Mouse (Mus musculus) lung, postnatal 10 days (tissue): Measurements from ENCODE around the gene Zfp503.

Source experiments
- DNase-seq: peaks from one replicate; pipeline ENCODE4 v3.0.0; 2021

Zfp503 gene

DNA sequence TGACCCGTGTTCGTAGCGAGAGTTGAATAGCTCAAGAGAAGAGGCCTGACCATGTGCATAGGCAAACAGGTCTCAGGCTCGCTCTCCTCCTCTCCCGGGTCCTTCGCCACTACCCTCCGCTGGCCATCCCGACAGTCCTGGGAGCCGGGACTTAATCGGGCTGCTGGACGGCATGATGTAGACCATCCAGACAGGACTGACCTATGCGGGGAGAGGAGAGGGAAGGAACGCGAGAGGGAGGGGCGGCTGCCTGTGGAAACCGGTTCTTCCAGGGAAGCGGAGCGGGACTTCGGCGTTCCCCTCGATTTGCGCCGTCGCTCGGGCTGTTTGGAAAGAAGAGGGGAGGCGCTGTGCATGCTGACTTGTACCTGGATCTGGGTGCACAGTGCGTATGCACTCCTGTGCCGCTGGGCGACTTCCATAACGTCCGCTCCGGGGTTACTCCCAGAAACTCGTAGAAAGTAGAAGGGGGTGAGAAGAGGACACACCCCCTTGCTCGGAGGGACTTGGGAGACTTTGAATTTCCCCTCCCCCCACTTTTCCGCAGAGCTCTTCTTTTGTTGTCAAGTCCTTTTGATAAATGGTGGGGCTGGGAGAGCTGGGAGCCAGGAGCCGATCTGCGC, at the start of gene Zfp503:
Gene Zfp503, minus strand, starts transcription at position 311 of the 623 bp plus-strand sequence.
- DNase-seq, result peak; percentile 85

DNA sequence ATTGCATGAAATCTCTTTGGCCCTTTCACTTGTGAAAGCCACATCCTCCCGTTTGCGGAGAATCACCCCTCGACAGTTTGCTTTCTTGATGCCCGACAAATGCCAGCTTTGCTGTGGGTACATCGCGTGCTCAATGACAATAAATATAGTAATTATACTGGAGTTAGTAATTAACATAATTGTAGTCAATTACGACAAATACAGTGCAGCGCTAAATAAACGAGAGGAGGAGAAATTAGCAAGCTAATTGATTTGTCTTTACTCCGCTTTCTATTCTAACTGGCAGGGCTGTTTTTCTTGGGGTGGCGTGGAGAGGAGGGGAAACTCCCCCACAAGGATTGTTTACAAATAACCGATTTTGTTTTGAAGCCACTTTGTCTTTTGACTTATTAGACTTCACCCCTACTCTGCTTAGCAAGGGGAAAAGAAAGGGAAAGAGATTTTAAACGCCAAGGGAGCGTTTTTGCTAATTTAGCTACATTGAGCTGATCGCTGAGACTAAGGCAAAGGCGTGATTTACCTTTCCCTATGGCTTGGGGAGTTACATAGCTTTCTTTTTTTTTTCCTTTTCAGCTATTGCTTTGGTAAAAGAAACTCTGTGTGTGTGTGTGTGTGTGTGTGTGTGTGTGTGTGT, 48.2 kb upstream of the Zfp503 start:
- DNase-seq, result no peak

DNA sequence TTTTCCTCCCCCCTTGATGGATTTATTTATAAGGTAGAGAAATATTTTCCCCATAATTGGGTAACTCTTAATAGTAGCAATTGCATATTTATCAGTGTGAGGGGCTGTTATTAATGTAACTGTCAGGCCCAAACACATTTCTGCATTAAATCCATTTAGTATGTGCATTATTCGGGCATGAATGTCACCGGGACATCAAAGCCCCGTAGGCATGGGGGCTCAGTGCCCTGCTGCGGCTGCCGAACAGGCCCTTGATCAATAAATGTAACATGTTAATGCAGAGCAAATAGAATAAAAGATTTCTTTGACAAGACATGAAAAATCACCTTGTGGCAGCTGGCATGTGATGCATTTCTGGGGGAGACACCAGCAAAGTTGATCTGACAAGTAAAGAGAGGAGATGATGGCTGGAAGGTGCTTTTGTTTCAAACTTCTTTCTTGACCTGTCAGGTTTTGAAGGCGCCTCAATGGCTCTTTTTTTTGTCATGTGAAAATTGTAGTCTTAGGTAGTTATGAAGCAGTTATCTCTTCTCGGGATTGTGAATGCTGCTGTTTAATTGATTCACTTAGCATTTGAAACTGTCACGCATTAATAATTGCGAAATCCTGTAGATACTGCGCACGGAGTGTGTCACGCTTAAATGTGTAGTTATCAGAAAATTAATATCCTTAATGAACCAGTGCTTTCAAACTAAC, 47.5 kb upstream of the Zfp503 start:
- DNase-seq, result no peak

DNA sequence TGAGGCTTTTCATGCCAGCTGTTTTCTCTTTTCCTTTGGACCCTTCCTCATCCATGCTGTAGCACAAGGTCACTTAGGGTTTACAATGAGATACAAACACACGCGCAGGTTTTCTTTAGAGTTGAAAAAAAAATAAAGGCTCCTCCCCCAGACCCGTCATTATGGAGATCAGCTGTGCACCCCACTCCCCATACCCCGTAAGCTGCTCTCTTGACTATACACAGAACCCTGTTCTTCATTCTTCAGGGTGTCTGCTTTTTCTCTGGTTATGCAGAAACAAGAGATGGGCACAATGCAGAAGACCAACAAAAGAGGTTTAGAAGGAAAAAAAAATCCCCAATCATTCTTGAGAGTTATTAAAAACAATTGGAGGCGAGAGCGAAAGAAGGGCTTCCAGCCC, 46.9 kb upstream of the Zfp503 start:
- no peak for DNase-seq

DNA sequence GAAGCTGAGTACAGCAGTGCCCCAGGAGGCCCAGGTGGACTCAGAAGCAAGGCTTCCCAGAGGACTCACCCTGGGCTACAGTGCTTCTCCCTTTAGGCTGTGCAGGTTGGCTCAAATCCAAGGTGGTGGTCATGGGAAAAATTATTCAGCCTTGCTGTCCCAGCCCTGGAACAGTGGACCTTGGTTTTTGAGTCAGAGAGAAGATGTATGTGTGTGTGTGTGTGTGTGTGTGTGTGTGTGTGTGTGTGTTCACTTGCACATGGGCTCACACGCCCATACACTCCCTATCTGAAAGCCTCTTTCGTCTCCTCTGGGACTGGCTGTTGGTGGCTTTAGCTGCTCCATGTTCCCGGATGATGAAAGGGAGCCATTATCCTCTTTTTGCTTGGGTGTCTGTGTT, 46.5 kb upstream of the Zfp503 start:
- DNase-seq, result peak; percentile 41

DNA sequence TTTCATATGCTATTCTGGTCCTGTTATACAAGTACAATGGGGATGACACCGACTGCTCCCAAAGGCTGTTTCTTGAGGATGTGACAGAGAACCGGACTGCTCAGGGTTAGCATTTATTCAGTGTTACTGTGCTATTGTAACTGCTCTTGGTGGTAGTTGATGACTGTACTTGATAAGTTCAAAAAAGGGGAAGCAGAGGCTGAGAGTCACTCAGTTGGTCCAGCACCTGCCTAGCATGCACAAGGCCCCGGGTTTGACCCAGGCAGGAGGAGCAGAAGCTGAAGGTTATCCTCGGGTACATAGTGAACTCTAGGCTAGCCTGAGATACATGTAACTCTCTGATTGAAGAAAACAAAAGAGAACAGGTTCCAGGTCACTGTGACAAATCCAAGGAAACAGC, 34.1 kb upstream of the Zfp503 start:
- no peak for DNase-seq

DNA sequence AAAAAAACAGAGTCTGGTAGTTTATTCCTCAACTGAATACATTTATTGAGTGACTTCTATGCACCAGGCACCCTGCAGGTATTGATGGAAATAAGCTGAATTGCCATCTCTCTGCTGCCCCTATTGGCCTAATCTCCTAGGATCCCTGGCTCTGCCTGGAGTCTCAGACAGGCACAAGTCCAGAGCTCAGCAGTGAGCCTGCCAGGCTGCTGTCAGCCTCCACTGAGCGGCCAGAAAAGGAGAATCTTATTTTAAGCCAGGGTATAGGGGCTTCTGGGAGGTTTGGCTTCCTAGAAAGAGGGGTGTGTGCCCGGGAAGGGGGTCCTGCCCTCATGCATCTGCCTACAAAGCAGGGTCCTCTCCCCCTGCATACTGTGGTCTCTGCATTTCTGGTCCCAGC, 31.5 kb upstream of the Zfp503 start:
- DNase-seq, result peak; percentile 79

DNA sequence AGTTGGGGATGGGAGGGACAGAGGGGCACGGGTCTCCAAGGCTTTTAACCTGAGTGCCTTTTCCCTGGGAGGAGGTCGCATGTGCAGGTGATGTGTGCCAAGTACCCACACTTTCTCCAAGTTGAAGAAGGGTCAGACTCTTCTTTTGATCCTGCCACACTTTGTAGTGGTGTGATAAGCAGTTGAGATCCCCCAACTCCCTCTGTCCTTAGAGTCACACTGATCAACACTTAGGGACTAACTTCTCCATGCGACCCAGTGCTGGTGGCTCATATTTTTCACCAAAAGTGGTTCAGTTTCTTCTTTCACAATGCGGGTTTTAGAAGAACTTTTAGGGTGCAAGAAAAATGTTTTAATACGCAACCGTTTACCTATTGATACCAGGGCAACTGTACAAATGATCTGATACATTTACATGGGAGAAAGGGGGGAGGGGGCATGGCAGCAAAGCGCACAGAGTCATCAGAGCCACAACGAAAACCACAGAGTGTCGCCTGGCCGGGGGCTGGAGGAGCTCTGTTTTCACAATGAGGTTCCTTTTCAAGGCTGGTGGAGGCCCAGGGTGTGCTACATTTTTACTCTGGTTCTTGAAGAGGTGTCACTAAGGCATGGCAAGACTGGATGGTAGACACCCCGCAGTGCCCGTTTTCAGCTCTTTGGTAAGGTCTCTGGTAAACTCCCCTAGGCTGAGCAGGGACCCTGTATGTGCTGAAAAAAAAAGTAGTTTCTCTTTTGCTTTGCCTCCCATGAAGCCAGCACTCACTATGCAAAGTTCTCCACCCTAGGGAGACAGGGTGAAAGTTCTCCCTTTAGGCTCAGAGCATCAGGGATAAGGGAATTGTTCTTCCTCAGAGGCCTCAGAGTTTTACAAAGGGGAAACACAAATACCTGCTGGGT, 30.8 kb upstream of the Zfp503 start:
- peak; percentile 19 for DNase-seq

DNA sequence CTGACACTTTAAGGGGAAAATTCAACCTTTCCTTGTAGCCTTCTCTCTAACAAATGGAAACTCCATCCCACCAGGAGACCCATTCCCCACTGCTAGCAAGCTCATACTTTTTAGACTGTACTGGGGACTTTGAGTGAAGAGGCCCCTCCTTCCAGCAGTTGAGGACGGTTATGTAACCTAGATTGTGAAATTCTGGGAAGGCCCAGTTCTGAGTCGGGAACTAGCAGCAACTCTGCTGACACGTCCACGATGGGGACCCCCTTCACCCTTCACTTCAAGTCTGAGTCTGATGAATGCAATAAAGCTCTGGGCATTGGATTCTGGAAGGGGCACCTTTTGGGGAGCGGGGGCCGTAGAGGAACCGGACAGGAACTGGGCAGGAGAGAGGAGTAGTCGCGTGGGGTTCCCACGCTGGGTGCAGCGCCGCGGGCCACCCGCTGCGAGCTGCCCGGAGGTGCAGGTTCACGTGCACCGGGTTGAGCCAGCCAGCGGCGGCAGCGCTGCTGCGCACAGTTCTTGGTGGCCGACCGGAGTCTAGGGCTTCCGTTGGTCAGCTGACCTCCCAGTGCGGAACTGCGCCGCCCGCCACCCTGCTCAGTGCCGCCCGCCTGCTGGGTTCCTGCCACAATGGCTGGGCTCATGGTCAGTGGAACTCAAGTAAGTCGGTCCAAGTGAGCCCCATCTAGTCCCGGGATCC, 30.0 kb upstream of the Zfp503 start, which contains the start of gene Lrmda:
Gene Lrmda, plus strand, starts transcription at position 461 of the 697 bp plus-strand sequence.
- DNase-seq, result peak; percentile 86

DNA sequence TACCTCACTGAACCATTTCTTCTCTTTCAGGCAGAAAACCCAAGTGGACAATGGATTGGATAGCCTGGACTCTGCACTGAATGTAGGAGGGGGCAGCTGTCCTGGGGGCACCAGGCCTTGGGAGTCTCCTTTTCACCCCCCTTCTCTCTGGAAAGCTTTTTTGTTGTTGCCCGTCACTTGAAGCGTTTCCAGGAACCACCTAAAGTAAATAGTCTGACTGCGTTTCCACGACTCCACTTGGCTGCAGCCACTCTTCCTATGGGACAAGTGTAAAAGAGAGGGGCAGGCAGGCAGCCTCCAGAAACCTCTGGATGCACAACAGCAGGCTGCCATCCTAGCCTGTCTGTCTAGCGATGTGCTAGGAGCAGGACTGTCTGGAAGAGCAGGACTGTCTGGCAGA, 27.6 kb upstream of the Zfp503 start:
- DNase-seq, result peak; percentile 56

DNA sequence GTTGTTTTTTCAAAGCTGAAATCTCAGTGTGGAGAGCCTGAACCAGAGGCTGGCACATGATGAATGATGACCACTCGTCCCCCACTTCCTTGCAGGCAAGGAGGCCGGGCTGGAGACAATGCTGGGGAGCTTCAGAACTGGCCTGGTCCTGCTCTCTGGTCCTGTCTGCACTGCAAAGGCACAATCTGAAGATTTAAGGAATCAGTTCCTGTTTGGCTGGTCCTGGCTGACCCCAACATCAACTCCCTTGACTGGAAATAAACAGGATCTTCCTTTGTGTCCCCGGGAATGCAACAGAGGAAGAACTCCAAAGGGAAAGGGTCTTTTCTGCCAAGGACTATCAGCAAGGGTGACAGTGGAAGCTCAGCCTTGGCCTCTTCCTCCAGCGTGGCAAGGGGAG, 25.4 kb upstream of the Zfp503 start:
- peak; percentile 73 for DNase-seq

DNA sequence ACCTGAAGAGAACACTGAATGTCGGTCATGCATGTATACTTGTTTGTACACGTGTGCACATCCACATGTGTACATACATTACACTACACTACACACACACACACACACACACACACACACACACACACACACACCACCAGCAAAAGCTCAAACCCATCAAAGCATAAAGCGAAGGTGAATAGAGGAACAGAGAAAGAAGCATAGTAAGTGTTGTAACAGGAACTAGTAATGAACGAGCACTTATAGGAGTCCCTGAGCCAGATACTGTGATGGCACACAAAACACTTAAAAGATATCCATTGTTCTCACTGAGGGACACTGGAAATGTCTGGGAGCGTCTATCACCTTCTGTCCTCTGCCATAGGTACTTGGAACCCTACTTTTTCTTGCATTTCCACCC, 24.9 kb upstream of the Zfp503 start:
- no peak for DNase-seq

DNA sequence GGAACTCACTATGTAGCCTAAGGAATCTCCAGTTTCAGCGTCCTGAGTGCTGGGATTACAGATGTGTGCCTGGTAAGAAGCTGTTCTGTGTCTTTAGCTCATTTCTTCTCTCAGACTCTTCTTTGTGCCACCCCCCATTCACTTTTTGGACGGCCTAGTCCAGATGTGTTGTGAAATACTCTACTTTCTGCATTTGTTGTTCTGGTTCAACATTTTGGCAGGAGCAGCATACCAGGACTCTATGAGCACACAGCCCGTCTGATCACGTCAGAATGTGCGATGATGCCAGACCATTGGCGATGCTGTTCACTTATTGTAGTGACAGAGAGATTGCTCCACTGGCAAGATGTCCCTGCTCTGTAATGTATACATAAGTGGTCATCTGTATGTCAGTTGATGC, 17.6 kb upstream of the Zfp503 start:
- no peak for DNase-seq

DNA sequence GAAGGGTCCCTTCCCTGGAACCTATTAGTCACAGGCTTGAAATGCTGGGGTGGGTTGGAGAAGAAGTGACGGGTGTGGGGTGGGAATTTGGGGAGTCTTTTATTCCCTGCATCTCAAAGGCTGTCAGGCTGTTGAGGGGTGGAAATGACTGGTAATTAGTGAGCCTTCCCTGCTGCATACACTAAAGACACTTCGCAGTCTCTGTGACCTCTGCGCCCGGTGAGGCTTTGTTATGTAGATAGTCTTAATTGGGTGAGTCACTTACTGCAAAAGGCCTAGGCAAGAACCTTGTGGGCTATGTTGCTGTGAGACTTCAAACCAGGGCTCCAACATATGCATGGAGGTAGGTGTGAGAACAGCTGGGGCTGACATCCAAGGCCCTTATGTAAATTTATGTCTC, 15.5 kb upstream of the Zfp503 start:
- DNase-seq, result no peak

DNA sequence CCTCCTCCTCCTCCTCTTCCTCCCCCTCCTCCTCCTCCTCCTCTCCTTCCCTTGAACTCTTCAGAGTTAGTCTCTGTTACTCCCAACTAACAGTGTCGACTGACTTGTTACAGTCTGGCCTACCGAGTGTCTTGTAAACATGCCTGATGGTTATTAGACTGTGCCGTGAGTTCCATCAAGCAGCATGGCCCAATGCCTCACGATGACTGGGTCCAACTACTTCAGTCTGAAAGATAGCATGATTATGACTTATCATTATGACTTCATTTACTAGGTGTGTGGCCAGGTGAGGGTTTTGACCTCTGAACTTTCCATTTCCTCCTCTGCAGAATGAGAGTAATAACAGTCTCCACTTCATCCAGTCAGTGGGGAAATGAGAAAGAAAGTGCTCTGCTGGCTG, 14.2 kb upstream of the Zfp503 start:
- no peak for DNase-seq

DNA sequence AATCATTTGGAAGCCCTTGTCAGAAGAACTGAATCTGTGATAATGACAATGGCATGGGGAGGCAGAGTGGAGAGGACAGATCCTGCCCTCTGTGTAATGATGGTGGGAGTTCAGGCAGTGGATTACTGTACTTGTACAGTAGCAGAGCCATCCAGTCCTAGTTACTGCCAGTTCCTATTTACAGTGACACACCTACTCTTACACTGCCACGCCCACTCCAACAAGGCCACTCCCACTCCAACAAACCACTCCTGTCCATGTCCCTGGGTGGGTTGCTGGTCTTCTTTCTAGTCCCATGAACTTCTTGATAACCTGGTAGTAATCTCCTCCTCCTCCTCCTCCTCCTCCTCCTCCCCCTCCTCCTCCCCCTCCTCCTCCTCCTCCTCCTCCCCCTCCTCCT, 13.8 kb upstream of the Zfp503 start:
- no peak for DNase-seq

DNA sequence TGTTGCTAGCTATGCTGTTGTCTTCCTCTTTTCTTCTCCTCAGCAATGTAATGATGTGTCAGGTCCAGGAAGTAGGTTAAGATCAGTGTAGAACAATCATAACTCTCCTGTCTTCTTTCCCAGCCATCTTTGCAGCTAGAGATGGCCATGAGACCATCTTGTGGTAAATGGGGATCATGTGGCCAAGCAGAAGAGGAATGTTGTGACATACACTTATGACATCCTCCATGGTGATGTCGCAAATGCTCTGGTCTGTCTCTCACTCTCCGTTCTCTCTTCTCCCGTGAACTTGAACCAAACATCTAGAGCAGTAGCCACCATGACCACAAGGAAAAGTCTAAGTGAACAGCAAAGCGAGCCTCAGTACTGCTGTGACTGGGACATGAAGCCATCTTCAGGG, 10.2 kb upstream of the Zfp503 start:
- DNase-seq, result no peak

DNA sequence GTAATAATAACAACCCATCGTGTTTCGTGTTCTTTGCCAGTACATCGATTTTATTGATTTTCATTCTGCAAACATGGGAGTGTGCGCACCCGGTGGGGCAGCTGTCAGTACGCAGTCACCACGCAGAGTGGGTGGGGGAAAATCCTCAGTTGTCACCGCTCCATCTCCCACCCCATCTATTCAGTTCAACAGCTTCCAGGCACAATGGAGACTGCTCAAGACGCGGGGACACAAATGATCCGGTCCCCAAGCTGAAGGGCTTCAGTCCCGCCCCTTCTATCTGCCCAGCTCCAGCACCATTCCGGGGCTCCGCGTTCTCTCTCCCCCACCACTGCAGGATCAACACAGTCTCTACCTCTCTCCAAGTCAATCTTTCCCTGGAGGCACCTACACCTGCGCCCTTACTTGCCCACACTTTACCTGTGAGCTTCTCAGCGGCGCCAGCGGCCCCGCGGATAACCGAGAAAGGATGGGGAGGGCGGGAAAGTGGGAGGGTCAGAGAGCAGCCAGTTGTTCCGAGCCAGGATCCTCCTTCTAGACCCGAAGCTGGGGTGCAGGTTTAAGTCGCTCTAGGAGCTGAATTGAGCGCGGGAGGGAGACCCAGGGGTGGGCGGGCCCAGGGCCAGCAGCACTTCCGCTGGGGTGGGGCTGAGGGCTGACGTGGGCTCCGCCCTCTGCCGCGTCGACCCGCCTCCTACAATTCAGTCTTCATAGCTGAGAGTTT, 5.8 kb upstream of the Zfp503 start:
- DNase-seq, result peak; percentile 92

DNA sequence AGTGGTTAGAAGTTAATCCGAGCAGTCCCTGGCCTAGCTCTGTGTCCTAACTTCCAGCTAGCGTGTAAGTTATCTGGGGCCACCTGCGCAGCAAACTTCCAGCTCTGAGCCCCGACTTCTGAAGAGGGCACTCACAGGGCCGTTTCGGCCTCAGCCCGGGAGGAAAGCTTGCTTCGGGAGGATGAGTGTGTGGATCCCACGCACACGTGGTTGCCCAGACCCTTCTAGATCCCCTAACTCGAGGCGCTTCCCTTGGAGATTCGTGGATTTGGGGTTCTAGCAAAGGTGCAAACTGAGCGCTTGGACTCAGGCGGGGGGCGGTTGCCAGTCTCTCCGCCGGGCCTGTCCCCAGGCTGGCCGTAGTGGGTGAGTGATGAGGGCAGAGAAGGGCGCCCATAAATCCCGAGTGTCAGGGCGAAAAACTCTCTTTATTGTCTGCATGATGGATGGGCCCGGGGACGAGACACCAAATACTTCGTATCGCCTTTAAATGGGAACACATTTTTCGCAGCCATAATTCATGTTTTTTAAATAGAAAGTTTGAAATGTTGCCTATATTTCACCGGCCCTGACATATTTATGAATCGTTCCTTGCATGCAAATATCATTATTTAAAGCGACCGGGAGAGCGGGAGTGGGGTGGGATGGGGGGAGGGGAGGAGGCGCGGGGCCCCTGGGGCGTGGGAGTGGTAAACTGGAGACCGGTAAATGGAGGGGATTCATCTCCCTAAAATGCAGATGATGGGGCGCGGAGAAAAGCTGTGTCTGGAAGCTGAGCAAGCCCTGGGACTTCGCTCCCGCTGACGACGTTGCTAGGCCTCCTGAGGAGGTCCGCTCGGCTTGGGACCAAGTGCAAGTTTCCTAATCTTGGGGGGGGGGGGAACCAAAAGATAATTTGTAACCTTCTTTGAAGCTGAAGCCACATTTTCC, 4.9 kb upstream of the Zfp503 start:
- DNase-seq, result peak; percentile 41

DNA sequence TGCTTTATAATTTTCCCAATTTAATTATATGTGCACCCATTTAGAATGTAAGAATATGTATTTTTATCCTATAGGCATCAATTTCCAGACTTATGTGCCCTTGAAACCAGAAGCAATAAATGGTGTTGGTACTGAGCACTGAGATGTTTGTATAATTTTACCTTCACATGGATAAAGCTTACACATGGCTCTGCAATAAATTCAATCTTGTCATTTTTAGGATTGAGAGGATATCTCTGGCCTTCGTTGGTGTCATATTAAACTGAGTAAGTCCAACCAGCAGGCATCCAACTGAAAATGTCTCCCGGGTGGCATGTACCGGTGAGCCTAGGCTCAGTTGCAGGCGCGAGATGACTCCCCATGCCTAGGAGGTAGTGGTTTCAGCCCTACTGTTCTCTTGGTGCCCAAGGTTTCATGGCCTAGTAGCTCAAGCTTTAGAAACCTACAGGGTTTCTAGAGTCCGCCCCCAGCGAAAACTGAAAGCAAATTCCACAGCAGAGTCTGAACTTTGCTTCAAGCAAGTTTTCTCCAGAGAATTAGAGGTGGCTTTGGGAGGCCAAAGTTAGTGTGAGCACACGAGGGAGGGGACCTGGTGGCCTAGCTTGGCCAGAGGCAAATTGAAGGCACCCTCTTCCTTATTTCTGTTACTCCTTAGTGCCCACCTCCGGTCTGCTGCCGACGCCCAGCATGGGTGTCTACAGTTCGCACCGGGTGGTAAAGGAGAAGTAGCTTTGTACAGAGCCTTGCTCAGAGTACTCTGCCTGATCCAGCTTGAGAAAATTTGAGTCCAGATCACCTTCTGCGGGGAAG, 4.1 kb upstream of the Zfp503 start:
- DNase-seq, result peak; percentile 47
